Mouse (Mus musculus) lung, adult 18-20 months (tissue): ENCODE data around the gene Srrt.
"Not testable (repeated sequence)": the region's sequence is repeated elsewhere in the genome, so short reads cannot be mapped to it uniquely, and the experiment has no call there.

Experiments
- DNase-seq, 2 experiments: peaks; one replicate each; pipeline ENCODE4 v3.0.0; 2022; ENCODE audit warnings: mixed read lengths in 2 of 2

The Srrt gene

GRCm38 (mm10) chr5:137295296-137295695 is 12.2 kb downstream of the Srrt start:
- no peak for DNase-seq

GRCm38 (mm10) chr5:137294744-137295093 is 12.8 kb downstream of the Srrt start:
- DNase-seq = no peak

GRCm38 (mm10) chr5:137293839-137294743 is 13.4 kb downstream of the Srrt start, which contains the start of gene Ufsp1:
Gene Ufsp1, plus strand, starts transcription at chr5:137294629.
- peak; percentile 95 to 96 for DNase-seq

DNA sequence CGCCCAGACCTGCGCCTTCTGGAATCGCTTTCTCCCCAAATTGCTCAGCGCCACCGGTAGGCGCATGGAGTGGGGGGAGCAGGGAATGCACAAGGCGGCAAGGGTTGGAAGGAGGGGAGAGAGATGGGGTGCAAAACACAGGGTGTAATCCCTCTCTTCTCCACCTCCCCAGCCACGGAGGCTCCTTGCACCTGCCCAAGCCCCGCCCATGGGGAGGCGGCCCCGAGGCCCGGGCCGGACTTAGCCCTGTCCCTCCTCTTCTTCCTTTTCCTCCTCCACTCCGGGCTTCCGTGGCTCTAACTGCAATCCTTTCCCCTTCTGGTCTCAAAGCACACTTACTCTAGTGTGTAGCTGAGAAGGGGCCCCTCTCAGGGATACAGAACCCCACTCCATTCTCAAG is 14.2 kb downstream of the Srrt start:
- peak; percentile 87 to 90 for DNase-seq

DNA sequence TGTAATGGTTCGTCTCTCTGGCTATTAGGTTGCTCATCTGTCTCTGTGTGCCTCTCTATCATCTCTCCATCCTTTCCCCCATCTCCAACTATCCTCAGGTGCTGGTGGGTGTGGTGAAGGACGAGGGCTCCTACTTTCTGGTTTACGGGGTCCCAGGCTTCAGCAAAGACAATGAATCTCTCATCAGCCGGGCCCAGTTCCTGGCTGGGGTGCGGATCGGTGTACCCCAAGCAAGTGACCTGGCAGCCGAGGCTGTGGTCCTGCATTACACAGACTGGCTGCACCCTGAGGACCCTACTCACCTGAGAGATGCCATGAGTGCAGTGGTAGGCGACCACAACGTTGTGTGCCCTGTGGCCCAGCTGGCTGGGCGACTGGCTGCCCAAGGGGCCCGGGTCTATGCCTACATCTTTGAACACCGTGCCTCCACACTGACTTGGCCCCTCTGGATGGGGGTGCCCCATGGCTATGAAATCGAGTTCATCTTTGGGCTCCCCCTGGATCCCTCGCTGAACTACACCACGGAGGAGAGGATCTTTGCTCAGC is 16.0 kb downstream of the Srrt start:
- DNase-seq = no peak

DNA sequence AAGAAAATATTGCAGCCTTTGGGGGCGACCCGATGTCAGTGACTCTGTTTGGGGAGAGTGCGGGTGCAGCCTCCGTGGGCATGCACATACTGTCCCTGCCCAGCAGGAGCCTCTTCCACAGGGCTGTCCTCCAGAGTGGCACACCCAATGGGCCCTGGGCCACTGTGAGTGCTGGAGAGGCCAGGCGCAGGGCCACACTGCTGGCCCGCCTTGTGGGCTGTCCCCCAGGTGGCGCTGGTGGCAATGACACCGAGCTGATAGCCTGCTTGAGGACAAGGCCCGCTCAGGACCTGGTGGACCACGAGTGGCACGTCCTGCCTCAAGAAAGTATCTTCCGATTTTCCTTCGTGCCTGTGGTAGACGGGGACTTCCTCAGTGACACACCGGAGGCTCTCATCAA is 16.8 kb downstream of the Srrt start:
- peak; percentile 70 to 80 for DNase-seq

GRCm38 (mm10) chr5:137289591-137290365 is 17.7 kb downstream of the Srrt start:
- no peak for DNase-seq

DNA sequence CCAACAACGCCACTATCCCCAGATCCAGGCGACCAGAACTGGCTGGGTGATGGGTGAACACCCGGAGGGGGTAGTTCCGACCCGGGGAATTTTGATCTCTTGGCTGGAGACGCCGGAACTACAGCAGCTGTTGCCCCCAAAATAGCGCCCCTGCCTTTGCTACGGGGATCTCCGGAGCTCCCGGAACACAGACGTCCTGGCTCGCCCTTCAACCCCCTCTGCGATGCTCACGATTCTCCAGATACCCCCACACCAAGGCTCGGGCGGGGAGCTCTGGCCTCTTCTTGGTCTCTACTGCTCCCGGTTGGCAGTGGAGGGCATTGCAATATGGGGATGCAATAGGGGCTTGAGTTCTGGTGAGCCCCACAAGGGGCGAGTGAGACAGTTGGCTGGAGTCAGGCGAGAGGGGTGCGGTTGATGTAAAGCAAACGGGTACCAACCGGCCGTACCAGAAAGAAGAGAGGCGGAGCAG is 18.4 kb downstream of the Srrt start:
- DNase-seq = no peak

DNA sequence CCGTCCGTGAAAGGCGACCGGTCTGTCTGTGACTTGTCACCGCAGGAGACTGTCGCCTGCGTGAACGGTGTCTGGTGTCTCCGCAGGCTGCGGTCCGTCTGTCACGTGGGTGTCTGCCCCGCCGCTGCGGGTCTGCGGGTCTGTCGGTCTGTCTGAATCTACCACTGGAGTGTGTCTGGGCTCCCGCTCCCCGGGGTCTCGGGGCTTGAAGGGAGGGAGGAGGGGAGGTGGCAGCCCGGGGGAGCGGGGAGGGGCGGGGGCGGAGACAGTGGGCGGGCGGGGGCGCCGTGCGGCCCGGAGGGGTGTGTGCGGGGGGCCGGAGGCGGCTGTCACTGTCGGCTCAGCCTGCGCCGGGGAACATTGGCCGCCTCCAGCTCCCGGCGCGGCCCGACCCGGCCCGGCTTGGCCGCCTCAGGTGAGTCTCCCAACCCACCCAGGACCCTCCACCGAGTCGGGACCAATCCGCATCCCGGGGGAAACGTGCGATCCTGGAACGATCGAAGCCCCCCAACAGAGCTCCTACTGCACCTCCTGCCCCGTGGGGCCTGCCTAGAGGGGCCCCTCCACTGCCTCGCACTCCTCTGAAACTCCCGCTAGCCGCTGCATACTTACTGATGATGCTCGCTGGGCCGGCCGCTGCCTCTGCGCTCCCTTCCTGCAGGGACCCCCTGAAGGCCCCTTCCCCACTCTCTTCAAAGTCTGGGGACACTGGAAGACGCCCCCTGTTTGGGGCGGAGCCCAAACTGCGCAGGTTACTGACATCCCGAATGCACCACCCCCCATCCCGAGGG is 19.3 kb downstream of the Srrt start:
- no peak for DNase-seq

DNA sequence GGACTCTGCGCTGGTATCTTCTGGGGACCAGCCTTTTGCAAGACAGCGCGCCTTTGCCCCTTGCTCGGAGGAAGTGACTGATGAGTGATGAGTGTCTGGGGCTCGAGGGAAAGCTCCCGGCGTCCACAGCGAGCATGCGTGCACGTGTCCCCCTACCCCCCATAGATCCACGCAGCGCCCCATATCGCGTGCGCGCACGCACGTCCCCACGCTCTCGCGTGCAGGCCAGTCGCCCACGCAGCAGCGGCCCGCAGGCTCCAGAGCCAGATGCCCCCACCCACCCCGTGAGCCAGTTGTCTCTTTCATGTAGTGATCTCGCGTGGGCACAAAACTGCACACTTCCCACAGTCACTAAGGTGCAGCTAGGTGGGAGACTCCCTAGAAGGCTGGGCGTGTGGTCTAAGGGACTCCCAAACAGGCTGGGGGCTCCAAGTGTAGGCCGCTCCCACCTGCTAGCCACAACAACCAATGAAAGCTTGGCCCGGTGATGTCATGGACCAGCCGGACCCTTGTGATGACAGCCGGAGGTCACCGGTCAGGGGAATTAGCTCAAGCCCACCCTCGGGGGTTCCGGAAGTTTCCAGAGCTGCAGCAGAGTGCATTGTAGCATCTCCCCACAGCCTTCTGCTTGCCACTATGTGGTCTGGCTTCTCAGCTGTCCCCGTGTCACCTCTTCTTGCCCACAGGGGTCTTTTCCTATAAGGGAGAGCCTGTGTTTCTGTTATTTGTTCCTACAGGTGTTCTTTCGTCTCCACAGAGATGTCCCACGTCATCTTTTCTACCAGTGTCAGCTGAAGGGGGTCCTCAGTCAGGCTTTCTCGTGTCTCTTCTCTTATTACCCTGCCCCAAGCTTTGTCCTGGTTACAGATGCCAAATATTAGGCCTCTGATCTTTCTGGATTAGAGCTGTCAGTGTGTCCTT is 20.2 kb downstream of the Srrt start, which contains the start of gene Ache:
TSS of gene Ache (plus strand) at position 488 of the 921 bp plus-strand sequence.
- DNase-seq = no peak

- peak; percentile 84 to 88 for DNase-seq
Measured at GRCm38 (mm10) chr5:137286655-137287031, 20.8 kb downstream of the Srrt start.

DNA sequence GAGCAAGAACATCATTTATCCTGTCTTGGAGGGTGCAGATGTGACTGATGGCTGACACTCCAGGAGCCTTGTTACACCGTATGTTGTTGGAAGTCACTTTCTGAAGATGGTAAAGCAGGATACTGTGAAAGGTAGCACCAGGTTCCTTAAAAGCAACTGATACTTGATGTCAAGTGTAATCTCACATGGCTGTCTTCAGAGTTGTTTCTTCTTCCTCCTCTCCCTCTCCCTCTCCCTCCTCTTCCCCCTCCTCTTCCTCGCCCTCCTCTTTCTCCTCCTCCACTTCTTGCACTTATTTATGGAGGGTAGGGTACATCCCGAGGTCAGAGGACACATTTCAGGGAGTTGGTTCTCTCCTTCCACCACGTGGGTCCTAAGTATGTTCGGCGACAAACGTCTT is 21.5 kb downstream of the Srrt start:
- DNase-seq = no peak

- DNase-seq = no peak
Measured at GRCm38 (mm10) chr5:137285045-137285444, 22.4 kb downstream of the Srrt start.

- DNase-seq = not testable (repeated sequence)
Measured at GRCm38 (mm10) chr5:137284411-137284810, 23.1 kb downstream of the Srrt start.

DNA sequence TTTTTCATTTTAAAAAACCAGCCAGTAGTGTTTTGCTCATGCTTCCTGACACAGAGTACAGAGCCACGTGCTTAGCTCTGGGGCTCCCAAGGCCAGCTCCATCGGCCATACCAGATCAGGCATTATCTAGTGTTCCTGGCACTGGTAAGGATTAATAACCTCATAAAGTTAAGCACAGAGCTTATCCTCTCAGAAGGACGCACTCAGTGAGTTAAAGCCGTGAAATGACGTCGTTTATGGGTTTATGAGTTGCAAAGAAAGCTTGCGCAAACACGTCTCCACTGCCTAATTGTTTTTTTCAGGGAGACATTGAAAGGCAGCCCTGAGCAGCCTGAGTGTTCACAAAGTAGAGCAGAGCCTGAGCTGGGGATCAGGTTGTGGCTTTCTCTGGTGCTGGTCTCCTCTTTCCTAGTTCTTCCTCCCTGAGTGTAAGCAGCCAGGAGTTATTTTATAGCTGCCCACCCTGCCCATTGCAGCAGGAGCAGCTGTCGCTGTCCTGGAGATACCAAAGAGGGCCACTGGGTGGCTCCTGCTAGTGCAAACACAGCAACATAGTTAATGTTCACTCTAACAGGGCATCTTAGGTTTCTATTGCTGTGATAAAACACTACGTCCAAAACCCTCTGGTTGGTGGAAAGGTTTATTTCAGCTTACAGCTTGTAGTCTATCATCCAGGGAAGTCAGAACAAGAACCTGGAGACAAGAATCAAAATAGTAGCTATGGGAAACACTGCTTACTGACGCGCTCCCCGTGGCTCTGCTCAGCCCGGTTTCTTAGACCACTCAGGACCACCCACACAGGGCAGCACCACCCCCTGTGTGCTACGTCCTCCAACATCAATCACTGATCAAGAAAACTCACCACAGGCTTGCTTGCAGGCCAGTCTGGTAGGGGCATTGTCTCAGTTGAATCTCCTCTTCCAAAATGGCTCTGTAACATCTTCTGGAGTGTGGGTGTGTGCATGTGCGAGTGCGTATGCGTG is 29.8 kb downstream of the Srrt start:
- DNase-seq = no peak

DNA sequence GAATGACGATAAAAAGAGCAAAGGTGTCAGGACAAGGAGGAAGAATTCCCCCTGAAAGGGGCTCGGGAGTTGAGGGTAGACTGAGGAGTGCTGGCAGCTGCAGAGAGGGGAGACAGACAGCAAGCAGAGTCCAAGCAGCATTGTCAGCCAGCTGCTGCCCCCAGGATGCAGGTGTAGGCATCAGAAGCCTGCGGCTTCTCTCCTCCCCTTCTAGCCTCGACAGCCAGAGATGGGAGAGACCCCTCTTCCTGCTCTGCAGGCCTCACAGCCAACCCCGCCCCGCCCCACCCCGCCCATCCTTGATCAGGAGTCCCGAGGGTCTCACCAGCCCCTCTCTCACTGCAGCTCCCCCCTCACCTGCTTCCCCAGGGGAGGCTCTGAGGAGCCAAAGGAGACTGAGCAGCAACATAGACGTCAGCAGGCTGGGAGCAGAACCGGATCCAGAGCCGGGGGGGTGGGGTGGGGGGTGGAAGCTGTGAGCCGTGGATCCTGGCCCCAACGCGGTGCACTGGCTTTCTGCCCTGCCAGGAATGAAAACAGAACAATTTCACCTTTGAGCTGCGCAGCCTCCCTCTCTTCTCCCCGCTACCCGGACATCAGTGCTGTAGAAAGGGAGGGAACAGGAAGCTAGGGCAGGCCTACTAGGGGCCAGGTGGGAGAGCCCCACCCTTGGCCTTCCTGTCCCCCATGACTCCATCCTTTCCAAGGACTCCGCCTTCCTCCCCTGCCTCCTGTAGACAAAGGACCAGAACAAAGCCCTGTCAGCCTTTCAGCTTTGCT is 39.2 kb downstream of the Srrt start:
- no peak for DNase-seq

DNA sequence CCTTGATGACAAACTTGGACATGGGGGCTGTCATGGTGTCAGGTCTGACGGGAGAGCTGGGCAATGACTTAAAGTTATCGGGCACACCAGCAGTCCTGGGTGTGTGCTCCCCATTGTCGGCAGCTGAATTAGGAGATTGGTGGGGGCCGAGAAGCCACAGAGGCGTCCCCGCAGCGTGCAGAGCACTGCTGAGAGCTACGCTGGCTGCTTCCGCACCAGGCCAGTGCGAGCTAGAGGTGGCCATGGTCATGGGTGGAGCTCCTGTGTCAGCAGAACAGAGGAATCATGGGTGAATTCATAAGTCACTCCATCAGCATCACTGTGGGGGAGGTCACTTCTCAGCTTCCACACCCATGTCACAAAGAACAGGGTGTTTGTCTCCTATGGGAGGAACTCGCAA is 42.7 kb downstream of the Srrt start:
- DNase-seq = no peak

GRCm38 (mm10) chr5:137263897-137264720 is 43.4 kb downstream of the Srrt start:
- DNase-seq = no peak
